Mouse (Mus musculus) limb, embryonic 15.5 days (tissue): ENCODE results near the gene Myo16. TPM values are rescaled to one million over a fixed set of nuclear protein-coding genes. Genes with fewer than 3 reads are reported as not detected.

ENCODE experiments used
- ATAC-seq: fragments of 200-750 bp; cut with Nextera tagmentation; 2 replicates; pipeline ENCODE4 v1.8.0; 2017; ENCODE audit warnings: low read depth, moderate TSS enrichment; ENCODE audit not compliant: insufficient number of reproducible peaks, low FRiP score, low TSS enrichment
- H3K27ac ChIP-seq: fragments of 300-500 bp; sonication (generic); 2 replicates; pipeline ENCODE4 v1.5.1; 2015; ENCODE audit warnings: moderate library complexity, mild to moderate bottlenecking, inconsistent platforms
- H3K27me3 ChIP-seq: fragments of 300-500 bp; sonication (generic); 2 replicates; pipeline ENCODE4 v1.6.1; 2015; ENCODE audit warnings: inconsistent platforms
- H3K36me3 ChIP-seq: fragments of 300-500 bp; sonication (generic); 2 replicates; pipeline ENCODE4 v1.6.1; 2015; ENCODE audit warnings: inconsistent platforms
- H3K4me1 ChIP-seq: fragments of 300-500 bp; sonication (generic); 2 replicates; pipeline ENCODE4 v1.6.1; 2015; ENCODE audit warnings: inconsistent platforms
- H3K4me2 ChIP-seq: fragments of 300-500 bp; sonication (generic); 2 replicates; pipeline ENCODE4 v1.6.1; 2015; ENCODE audit warnings: mild to moderate bottlenecking, inconsistent platforms
- H3K4me3 ChIP-seq: fragments of 300-500 bp; sonication (generic); 2 replicates; pipeline ENCODE4 v1.5.1; 2015; ENCODE audit warnings: mild to moderate bottlenecking, inconsistent platforms
- H3K9ac ChIP-seq: fragments of 300-500 bp; sonication (generic); 2 replicates; pipeline ENCODE4 v1.6.1; 2015; ENCODE audit warnings: inconsistent platforms
- H3K9me3 ChIP-seq: fragments of 300-500 bp; sonication (generic); 2 replicates; pipeline ENCODE4 v1.6.1; 2016; ENCODE audit warnings: inconsistent platforms
- WGBS: fragments of 180-500 bp; shearing (Covaris S2); methylation state at CpG from one replicate; pipeline ENCODE4 v1.1.7; 2015; 5-methylcytosine and 5-hydroxymethylcytosine counted together
- polyA plus RNA-seq: library from polyadenylated mRNA; unstranded; fragments of >200 nt; fragmentation: Nextera tagmentation; extraction: Ambion mirVana; gene quantifications from 2 replicates; pipeline ENCODE4 v1.2.1, GENCODE M21; 2015

Gene Myo16
- polyA plus RNA-seq, 1 experiment from 2014 or later = 0.42 TPM

- no peaks in the 10 kb centered on the region for H3K27me3 ChIP-seq
- H3K4me2 ChIP-seq = no peak overlapping the region
- H3K9me3 ChIP-seq = no peaks in the 10 kb centered on the region
- ATAC-seq = no peak
- 95% methylated on average over 10 of the region's 10 CpGs for WGBS
- no peak overlapping the region for H3K27ac ChIP-seq
- no peaks in the 10 kb centered on the region for H3K36me3 ChIP-seq
- H3K4me1 ChIP-seq = no peaks in the 10 kb centered on the region
- no peak overlapping the region for H3K9ac ChIP-seq
- H3K4me3 ChIP-seq = no peak overlapping the region
Observed at GRCm38 (mm10) chr8:10575244-10575643, 421.5 kb downstream of the Myo16 start.

GRCm38 (mm10) chr8:10586956-10587744, 433.4 kb downstream of the Myo16 start:
- 15% methylated on average over 11 of the region's 14 CpGs for WGBS
- H3K4me3 ChIP-seq = no peak overlapping the region
- no peak for ATAC-seq
- H3K4me1 ChIP-seq = peaks cover 9% of the 10 kb centered on the region
- H3K9me3 ChIP-seq = no peaks in the 10 kb centered on the region
- H3K4me2 ChIP-seq = no peak overlapping the region
- no peak overlapping the region for H3K27ac ChIP-seq
- no peaks in the 10 kb centered on the region for H3K36me3 ChIP-seq
- H3K9ac ChIP-seq = no peak overlapping the region
- no peaks in the 10 kb centered on the region for H3K27me3 ChIP-seq

- ATAC-seq = no peak
- H3K4me1 ChIP-seq = peaks cover 9% of the 10 kb centered on the region
- no peak overlapping the region for H3K27ac ChIP-seq
- H3K4me2 ChIP-seq = no peak overlapping the region
- no peak overlapping the region for H3K4me3 ChIP-seq
- 75% methylated on average over 11 of the region's 11 CpGs for WGBS
- H3K36me3 ChIP-seq = no peaks in the 10 kb centered on the region
- no peaks in the 10 kb centered on the region for H3K9me3 ChIP-seq
- no peak overlapping the region for H3K9ac ChIP-seq
- no peaks in the 10 kb centered on the region for H3K27me3 ChIP-seq
Observed at GRCm38 (mm10) chr8:10589422-10589933, 435.8 kb downstream of the Myo16 start.

- Histone ChIP-seq H3K27me3 (no peaks in the 10 kb centered on the region), H3K4me3 (no peak overlapping the region), H3K27ac (no peak overlapping the region), H3K9me3 (no peaks in the 10 kb centered on the region), H3K4me1 (no peaks in the 10 kb centered on the region), H3K36me3 (no peaks in the 10 kb centered on the region), H3K4me2 (no peak overlapping the region), H3K9ac (no peak overlapping the region)
- WGBS = 90% methylated on average over 6 of the region's 6 CpGs
- no peak for ATAC-seq
Observed at GRCm38 (mm10) chr8:10592917-10593316, 439.2 kb downstream of the Myo16 start.

- no peak overlapping the region for H3K4me2 ChIP-seq
- no peak overlapping the region for H3K27ac ChIP-seq
- no peaks in the 10 kb centered on the region for H3K27me3 ChIP-seq
- 81% methylated on average over 3 of the region's 3 CpGs for WGBS
- no peaks in the 10 kb centered on the region for H3K36me3 ChIP-seq
- H3K9me3 ChIP-seq = no peaks in the 10 kb centered on the region
- no peak overlapping the region for H3K4me3 ChIP-seq
- no peak overlapping the region for H3K9ac ChIP-seq
- H3K4me1 ChIP-seq = no peaks in the 10 kb centered on the region
- ATAC-seq = no peak
Observed at GRCm38 (mm10) chr8:10596353-10596752, 442.6 kb downstream of the Myo16 start.

GRCm38 (mm10) chr8:10597595-10597994, 443.9 kb downstream of the Myo16 start:
- WGBS = 74% methylated on average over 5 of the region's 5 CpGs
- H3K4me1 ChIP-seq = no peaks in the 10 kb centered on the region
- H3K27me3 ChIP-seq = no peaks in the 10 kb centered on the region
- no peak overlapping the region for H3K9ac ChIP-seq
- H3K4me2 ChIP-seq = no peak overlapping the region
- no peak overlapping the region for H3K4me3 ChIP-seq
- H3K9me3 ChIP-seq = no peaks in the 10 kb centered on the region
- no peak overlapping the region for H3K27ac ChIP-seq
- H3K36me3 ChIP-seq = no peaks in the 10 kb centered on the region
- no peak for ATAC-seq

- H3K36me3 ChIP-seq = no peaks in the 10 kb centered on the region
- WGBS = 77% methylated on average over 5 of the region's 5 CpGs
- ATAC-seq = no peak
- H3K4me1 ChIP-seq = no peaks in the 10 kb centered on the region
- no peak overlapping the region for H3K4me3 ChIP-seq
- H3K9me3 ChIP-seq = no peaks in the 10 kb centered on the region
- no peaks in the 10 kb centered on the region for H3K27me3 ChIP-seq
- no peak overlapping the region for H3K27ac ChIP-seq
- H3K4me2 ChIP-seq = no peak overlapping the region
- no peak overlapping the region for H3K9ac ChIP-seq
Observed at GRCm38 (mm10) chr8:10598889-10599288, 445.2 kb downstream of the Myo16 start.

GRCm38 (mm10) chr8:10606028-10606815, 452.5 kb downstream of the Myo16 start:
- Histone ChIP-seq H3K9me3 (no peaks in the 10 kb centered on the region), H3K27me3 (no peaks in the 10 kb centered on the region), H3K36me3 (no peaks in the 10 kb centered on the region), H3K9ac (no peak overlapping the region), H3K4me1 (peaks cover 11% of the 10 kb centered on the region; the same call in 1 of the 2 replicates), H3K27ac (no peak overlapping the region), H3K4me3 (no peak overlapping the region), H3K4me2 (no peak overlapping the region)
- WGBS = 9% methylated on average over 12 of the region's 12 CpGs
- no peak for ATAC-seq

- no peak overlapping the region for H3K27ac ChIP-seq
- H3K27me3 ChIP-seq = no peaks in the 10 kb centered on the region
- no peak for ATAC-seq
- H3K9ac ChIP-seq = no peak overlapping the region
- no peak overlapping the region for H3K4me3 ChIP-seq
- H3K4me2 ChIP-seq = no peak overlapping the region
- no peaks in the 10 kb centered on the region for H3K36me3 ChIP-seq
- H3K4me1 ChIP-seq = peaks cover 11% of the 10 kb centered on the region; the same call in 1 of the 2 replicates
- no peaks in the 10 kb centered on the region for H3K9me3 ChIP-seq
- WGBS = 18% methylated on average over 4 of the region's 4 CpGs
Observed at GRCm38 (mm10) chr8:10606816-10607209, 453.1 kb downstream of the Myo16 start.

GRCm38 (mm10) chr8:10611636-10612035, 457.9 kb downstream of the Myo16 start:
- no peak for ATAC-seq
- Histone ChIP-seq H3K9me3 (no peaks in the 10 kb centered on the region), H3K36me3 (no peaks in the 10 kb centered on the region), H3K9ac (no peak overlapping the region), H3K27ac (no peak overlapping the region), H3K4me1 (peaks cover 7% of the 10 kb centered on the region; the same call in 1 of the 2 replicates), H3K27me3 (no peaks in the 10 kb centered on the region), H3K4me2 (no peak overlapping the region), H3K4me3 (no peak overlapping the region)
- WGBS = 70% methylated on average over 5 of the region's 5 CpGs

- H3K27me3 ChIP-seq = no peaks in the 10 kb centered on the region
- H3K4me1 ChIP-seq = no peaks in the 10 kb centered on the region
- no peak overlapping the region for H3K27ac ChIP-seq
- WGBS = 64% methylated on average over 2 of the region's 2 CpGs
- H3K4me3 ChIP-seq = no peak overlapping the region
- H3K9me3 ChIP-seq = no peaks in the 10 kb centered on the region
- no peak overlapping the region for H3K9ac ChIP-seq
- H3K36me3 ChIP-seq = no peaks in the 10 kb centered on the region
- ATAC-seq = no peak
- no peak overlapping the region for H3K4me2 ChIP-seq
Observed at GRCm38 (mm10) chr8:10613371-10613770, 459.7 kb downstream of the Myo16 start.

- no peak for ATAC-seq
- 85% methylated on average over 2 of the region's 2 CpGs for WGBS
Observed at GRCm38 (mm10) chr8:10619689-10620088, 466.0 kb downstream of the Myo16 start.

More at GRCm38 (mm10) chr8:10619689-10620088, 466.0 kb downstream of the Myo16 start:
- Histone ChIP-seq H3K9me3 (no peaks in the 10 kb centered on the region), H3K4me1 (no peaks in the 10 kb centered on the region), H3K27ac (no peak overlapping the region), H3K4me3 (no peak overlapping the region), H3K36me3 (no peaks in the 10 kb centered on the region), H3K4me2 (no peak overlapping the region), H3K27me3 (no peaks in the 10 kb centered on the region), H3K9ac (no peak overlapping the region)
